Mouse (Mus musculus): Measurements from ENCODE around the gene Bcl2l2. TPM values are rescaled to one million over a fixed set of nuclear protein-coding genes. Genes with fewer than 3 reads are reported as not detected.
A peak's percentile ranks its signal among the peaks of the same experiment; 100 is the strongest.

Bcl2l2 gene
- polyA plus RNA-seq, 1 experiment from 2014 or later, result 13.5 TPM

DNA sequence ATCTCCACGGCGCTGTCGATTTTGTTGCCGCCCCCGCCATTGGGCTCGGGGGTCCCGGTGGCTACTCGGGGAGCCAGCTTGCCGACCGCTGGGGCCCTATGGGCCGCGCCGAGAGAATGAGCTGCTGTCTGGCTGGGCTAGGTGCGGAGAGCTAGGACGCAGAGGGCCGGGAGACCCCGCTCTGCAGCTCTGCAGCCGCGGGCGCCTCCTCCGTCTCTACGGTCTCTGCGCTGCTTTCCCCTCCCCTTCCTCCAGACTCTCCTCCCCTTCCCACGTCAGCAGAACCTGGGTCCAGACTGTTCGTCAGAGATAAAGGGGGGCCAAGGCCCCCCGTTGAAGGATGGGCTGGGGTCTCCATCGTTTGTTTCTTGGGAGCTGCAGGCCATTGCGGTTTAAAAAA lies 29.7 kb downstream of the Bcl2l2 start, which contains the start of gene Slc22a17:
TSS of gene Slc22a17 (minus strand) at position 247 of the 400 bp plus-strand sequence.
- H3K36me3 ChIP-seq (ENCODE audit: inconsistent target), result no peaks in the 10 kb centered on the region
- H3K4me3 ChIP-seq (ENCODE audit: inconsistent target), result peak within 1 kb of the TSS; percentile 1; the same call in 1 of the 2 replicates
- no peak within 1 kb of the TSS for H3K27ac ChIP-seq
- under 1% methylated on average over 28 of the region's 28 CpGs for WGBS (ENCODE audit: missing documents)
- no peaks in the 10 kb centered on the region for H3K79me2 ChIP-seq (ENCODE audit: inconsistent target)

DNA sequence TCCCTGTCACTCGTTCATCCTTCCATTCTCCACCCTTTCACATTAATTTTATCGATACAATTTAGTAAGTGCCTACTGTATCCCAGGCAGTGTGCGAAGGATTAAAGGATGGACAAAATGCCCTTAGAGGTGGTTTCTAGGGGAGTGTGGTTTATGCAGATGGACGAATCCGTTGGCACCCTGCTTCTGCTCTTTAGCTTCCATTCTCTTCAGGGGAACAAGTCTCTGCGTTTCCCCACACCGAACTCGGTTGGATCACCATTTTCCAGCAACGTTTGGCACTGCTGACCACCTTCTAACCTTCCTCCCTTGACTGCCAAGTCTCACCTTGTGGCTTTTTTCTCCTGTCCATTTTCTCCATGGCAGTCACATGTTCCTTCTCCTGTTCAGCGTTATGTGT lies 30.2 kb downstream of the Bcl2l2 start:
- no peaks in the 10 kb centered on the region for H3K36me3 ChIP-seq (ENCODE audit: inconsistent target)
- H3K79me2 ChIP-seq (ENCODE audit: inconsistent target), result no peaks in the 10 kb centered on the region
- 27% methylated on average over 10 of the region's 10 CpGs for WGBS (ENCODE audit: missing documents)
- no peak overlapping the region for H3K27ac ChIP-seq
- H3K4me3 ChIP-seq (ENCODE audit: inconsistent target), result peak overlapping the region; percentile 1; the same call in 1 of the 2 replicates

DNA sequence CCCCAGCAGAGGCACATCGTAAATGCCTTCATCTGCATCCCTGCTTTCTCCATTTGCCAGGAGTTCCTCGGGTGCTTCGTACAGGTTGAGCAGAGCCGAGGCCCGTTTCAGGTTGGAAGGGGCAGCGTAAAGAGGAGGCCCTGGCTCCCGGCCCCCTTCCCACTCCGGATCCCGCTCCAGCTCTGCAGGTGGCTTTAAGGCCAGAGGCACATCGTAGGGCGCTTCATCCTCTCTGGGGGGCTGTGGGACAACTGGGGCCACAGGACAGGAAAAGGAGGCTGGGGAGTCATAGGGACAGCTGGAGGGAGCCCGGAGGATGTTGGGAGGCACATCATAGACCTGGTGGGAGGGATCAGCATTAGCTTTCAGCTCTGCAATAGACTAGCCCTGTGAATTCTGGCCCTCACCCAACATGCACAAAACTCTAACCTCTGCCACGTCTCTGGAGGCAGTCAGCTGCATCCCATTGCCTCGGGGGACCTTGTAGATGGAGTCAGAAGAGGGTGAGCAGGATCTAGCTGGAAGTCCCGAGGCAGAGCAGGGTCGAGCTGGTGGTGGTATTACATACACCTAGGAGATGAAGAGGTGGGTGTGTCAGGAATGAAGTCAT lies 37.0 kb downstream of the Bcl2l2 start:
- Histone ChIP-seq H3K36me3 (ENCODE audit: inconsistent target) (no peaks in the 10 kb centered on the region), H3K27ac (no peak overlapping the region), H3K4me3 (ENCODE audit: inconsistent target) (no peak overlapping the region), H3K79me2 (ENCODE audit: inconsistent target) (no peaks in the 10 kb centered on the region)
- 95% methylated on average over 15 of the region's 16 CpGs for WGBS (ENCODE audit: missing documents)

DNA sequence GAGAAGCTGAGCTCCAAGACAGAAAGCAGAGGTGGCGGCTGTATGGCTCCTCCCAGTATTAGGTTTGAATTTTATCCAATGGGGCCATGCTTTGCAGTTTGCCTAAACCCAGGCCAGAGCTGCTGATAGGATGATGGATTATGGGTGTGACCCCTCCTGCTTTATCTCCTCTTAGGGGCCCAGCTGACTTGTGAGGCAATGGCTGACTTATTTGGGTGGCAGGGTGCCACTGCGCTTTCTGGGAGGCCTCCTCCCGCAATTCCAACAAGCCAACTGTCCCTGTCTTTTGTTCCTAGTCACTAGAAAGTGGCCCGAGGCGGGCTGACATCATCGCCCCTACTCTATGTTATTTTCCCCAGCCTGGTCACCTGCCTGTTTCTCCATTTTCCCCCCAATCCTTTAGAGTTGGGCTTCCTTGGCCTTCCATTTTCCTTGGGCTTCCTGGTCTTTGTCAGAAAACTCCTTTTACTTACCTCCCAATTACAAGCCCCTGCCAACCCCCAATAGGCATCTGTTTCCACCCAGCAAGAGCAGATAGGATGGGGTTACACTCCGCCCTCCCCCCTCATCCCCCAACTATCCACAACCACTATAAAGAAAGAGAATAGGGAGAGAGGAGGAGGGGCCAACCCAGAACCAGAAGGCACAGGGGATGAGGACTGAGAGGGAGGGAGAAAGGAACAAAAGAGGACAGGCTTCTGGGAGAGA lies 41.6 kb downstream of the Bcl2l2 start:
- Histone ChIP-seq H3K36me3 (ENCODE audit: inconsistent target) (no peaks in the 10 kb centered on the region), H3K27ac (no peak overlapping the region), H3K79me2 (ENCODE audit: inconsistent target) (no peaks in the 10 kb centered on the region), H3K4me3 (ENCODE audit: inconsistent target) (no peak overlapping the region)
- 92% methylated on average over 5 of the region's 7 CpGs for WGBS (ENCODE audit: missing documents)

DNA sequence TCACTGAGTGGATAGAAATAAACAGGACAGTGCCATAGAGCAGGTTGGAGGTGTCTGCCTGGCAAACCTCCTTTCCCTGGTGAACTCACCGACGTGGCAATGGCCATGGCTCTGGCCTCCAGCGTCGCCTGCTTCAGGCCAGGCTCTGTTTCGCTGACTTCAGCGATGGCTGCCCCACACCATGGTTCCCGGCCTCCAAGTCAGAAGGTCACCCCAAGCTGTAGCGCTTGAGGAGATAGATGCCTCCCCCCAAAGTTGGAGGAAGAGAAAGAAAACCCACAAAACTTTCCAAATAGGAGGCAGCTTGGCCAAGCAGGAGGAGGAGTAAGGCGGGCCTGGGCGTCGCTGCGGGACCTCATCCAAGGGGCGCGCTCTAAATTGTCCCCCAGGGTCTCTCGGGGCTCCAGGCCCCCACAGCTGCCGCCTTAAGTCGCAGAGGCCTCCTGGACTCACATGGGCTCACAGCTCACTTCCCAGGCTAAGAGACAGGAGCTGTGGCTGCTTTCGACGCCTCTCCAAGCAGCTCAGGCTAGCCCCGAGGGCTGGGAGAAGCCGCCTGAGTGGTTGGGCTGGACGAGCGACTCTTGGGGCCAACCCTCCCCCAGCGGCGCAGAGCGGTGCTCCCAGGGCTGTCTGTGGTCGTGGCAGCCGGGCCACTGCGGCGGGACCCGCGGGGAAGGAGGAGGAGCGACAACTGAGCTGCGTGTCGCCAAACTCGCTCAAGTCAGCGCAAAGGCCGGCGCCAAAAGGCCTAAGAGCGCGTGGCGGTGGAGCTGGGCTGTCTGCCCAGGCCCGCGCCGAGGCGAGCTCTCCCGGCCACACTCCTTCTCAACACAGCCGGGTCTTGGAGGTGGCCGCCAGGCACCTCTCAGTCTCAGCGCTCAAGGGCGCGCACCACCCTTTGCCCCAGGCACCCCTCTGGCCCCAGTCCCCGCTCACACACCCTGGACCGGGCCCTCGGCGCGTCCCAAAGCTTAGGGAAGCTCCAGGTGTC lies 42.5 kb downstream of the Bcl2l2 start, which contains the start of gene Efs:
TSS of gene Efs (minus strand) at position 778 of the 994 bp plus-strand sequence.
- no peak within 1 kb of the TSS for H3K4me3 ChIP-seq (ENCODE audit: inconsistent target)

DNA sequence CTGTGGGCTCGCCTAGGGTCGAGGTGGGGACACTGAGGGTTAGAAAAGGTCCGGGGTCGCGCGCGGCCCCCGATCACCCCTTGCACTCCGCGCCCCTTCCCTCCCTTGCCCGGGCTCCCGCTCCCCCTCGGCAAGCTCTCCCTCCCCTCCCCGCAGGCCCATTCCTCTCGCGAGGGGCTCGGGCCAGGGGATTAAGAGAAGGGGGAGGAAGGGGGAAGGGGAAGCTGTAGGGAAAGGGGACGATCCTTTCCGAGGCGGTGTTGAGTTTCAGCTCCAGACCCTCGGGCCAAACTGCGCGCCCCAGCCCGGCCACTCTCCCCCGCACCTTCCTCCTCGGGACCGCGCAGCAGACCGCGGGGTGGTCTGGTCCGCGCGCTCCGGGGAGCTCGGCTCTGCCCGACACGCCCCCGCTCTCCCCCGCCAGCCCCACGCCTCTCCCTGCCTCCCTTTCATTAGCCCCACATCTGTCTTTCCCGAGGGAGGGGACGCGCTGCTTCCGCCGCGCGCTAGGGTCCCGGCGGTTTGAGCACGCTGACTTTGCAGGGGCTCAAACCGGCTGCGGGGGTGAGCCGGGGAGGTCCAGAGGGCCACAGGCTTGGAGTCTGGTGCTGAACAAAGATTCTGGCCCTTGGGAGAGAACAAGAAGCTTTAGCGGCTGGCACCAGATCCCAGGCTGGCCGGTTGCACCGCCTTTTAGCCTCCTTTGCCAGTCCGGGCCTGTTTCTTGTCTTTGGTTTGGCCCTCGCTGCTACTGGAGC lies 43.4 kb downstream of the Bcl2l2 start:
- Histone ChIP-seq H3K4me3 (ENCODE audit: inconsistent target) (no peak overlapping the region), H3K36me3 (ENCODE audit: inconsistent target) (no peaks in the 10 kb centered on the region), H3K27ac (no peak overlapping the region), H3K79me2 (ENCODE audit: inconsistent target) (no peaks in the 10 kb centered on the region)
- 4% methylated on average over 57 of the region's 58 CpGs for WGBS (ENCODE audit: missing documents)

More for the DNA sequence above, 42.5 kb downstream of the Bcl2l2 start, which contains the start of gene Efs:
- Histone ChIP-seq H3K36me3 (ENCODE audit: inconsistent target) (no peaks in the 10 kb centered on the region), H3K79me2 (ENCODE audit: inconsistent target) (no peaks in the 10 kb centered on the region), H3K27ac (no peak within 1 kb of the TSS)
- WGBS (ENCODE audit: missing documents), result 17% methylated on average over 51 of the region's 57 CpGs

DNA sequence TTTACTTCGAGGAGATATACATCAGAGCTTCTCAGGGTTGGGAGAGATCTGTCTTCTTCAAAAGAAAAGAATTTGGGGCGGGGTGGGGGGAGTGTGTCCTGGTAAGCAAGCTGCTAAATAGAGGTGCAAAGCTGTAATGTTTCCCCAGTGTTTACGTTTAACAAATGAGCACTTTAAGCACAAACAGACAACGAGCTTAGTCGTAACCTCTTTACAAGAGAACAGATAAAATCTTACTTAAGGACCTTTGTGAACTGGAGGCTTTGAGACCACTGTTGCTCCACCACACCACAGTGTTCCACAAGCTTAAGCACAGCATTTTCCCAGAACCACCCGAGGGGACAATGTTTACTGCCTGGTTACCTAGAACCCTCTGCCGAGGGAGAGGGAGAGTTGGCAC lies 44.1 kb downstream of the Bcl2l2 start:
- 53% methylated on average over 7 of the region's 7 CpGs for WGBS (ENCODE audit: missing documents)
- Histone ChIP-seq H3K27ac (no peak overlapping the region), H3K79me2 (ENCODE audit: inconsistent target) (no peaks in the 10 kb centered on the region), H3K4me3 (ENCODE audit: inconsistent target) (no peak overlapping the region), H3K36me3 (ENCODE audit: inconsistent target) (no peaks in the 10 kb centered on the region)

DNA sequence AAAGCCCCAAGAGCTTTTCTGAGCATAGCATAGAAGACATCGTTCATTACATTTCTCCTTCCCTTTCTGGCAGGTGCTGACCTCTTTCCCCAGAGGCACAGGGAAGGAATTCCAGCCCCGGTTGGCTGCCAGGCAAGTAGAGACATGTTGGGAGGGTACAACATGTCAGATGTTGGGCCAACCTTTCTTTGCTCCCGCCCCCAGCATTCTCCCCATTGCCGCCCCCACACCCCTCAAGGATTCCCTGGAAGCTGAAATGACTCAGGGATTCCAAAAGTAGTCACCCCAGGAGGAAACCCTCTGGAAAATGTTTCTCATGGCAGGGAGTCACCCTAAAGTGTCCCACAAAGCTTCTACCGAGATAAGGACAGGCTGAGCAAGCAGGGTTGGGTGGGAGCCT lies 46.6 kb downstream of the Bcl2l2 start:
- Histone ChIP-seq H3K4me3 (ENCODE audit: inconsistent target) (no peak overlapping the region), H3K36me3 (ENCODE audit: inconsistent target) (no peaks in the 10 kb centered on the region), H3K79me2 (ENCODE audit: inconsistent target) (no peaks in the 10 kb centered on the region), H3K27ac (no peak overlapping the region)
- 88% methylated on average over 5 of the region's 5 CpGs for WGBS (ENCODE audit: missing documents)

DNA sequence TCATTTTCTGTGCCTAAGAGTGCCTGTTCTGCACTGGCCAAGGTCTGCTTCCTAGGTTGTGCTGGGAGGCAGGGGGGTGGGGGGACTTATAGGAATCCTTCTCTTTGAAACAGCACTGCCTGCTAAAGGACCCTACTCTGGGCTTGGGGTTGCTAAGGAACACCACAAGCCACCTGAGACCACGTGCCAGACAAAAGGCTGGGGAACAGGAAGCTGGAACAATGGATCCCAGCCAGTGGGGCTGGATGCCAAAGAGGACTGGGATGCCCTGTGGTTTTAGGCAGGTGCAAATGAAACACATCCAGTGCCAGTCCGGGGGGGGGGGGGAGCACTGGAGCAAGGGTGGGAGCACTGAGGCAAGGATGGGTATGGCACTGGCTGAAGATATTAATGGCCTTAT lies 47.3 kb downstream of the Bcl2l2 start:
- Histone ChIP-seq H3K79me2 (ENCODE audit: inconsistent target) (no peaks in the 10 kb centered on the region), H3K36me3 (ENCODE audit: inconsistent target) (no peaks in the 10 kb centered on the region), H3K27ac (no peak overlapping the region), H3K4me3 (ENCODE audit: inconsistent target) (no peak overlapping the region)
- 21% methylated on average over 1 of the region's 2 CpGs for WGBS (ENCODE audit: missing documents)

DNA sequence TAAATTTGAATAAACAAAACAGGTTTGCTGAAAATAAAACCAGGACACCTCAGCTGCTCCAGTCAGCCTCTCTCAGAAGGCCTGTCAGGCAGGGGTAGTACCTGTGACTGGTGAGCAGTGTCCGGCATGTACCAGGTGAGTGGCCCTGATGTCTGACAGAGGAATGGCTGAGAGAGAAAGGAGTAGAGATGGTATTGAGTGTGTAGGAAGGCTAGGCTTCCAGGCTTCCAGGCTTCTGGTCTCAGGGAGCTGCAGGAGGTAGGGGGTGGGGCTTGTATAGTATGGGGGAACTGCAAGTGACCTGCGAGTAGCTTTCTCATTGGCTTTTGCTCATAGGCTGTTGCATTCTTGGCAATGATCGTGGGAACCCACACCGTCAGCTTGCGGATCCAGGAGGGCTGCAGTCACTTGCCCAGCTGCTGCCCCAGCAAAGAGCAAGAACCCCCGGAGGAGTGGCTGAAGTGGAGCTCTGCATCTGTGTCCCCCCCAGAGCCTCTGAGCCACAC lies 49.5 kb downstream of the Bcl2l2 start, which contains the start of gene Il25:
TSS of gene Il25 (plus strand) at position 51 of the 506 bp plus-strand sequence.
- Histone ChIP-seq H3K36me3 (ENCODE audit: inconsistent target) (no peaks in the 10 kb centered on the region), H3K27ac (no peak within 1 kb of the TSS), H3K79me2 (ENCODE audit: inconsistent target) (no peaks in the 10 kb centered on the region), H3K4me3 (ENCODE audit: inconsistent target) (no peak within 1 kb of the TSS)
- 71% methylated on average over 6 of the region's 6 CpGs for WGBS (ENCODE audit: missing documents)

DNA sequence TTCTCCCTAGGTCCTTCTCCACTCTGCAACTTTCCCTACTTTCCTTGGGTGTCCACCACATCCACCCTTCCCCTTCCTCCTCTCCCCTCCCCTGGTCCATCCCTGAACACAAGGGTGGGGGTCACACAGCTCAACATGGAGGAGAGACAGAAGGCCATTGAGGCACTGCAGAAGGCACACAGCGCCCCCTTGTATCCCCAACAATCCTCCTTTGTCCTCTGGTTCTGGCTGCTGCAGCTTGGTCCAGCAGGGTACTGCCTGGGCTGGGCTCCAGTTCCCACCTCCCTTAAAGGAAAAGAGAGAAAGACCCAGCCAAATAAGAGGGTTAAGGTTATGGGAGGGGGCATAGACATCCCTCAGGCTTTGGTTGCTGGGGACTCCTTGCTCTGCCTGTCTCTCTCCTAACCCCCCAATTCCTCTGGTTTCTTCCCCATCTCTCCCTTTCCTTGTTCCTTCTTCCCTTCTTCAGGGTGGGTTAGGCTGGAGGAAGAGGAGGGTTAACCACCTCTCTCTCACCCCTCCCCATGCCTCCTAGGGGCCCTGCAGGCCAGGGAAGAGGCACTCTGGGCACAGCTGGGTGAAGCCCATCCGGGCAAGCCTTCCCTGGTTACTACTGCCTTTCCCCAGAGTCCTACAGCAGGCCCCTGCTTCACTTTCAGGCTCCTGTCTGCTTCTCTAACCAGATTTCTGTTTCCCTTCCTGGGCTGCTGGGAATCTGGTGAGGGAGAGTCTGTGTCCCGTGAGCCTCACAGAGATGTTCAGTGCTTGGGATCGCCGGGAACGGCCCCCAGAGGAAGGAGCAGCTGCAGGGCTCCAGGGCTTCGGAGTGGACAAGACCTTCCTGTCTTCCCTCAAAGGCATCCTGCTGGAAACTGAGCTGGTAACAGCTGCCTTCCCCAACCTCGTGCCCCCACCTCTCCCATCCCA lies 53.0 kb downstream of the Bcl2l2 start, which contains the start of gene Cmtm5:
TSS of gene Cmtm5 (plus strand) at position 358 of the 927 bp plus-strand sequence.
- Histone ChIP-seq H3K4me3 (ENCODE audit: inconsistent target) (no peak within 1 kb of the TSS), H3K27ac (no peak within 1 kb of the TSS), H3K36me3 (ENCODE audit: inconsistent target) (no peaks in the 10 kb centered on the region), H3K79me2 (ENCODE audit: inconsistent target) (no peaks in the 10 kb centered on the region)
- 45% methylated on average over 8 of the region's 8 CpGs for WGBS (ENCODE audit: missing documents)

DNA sequence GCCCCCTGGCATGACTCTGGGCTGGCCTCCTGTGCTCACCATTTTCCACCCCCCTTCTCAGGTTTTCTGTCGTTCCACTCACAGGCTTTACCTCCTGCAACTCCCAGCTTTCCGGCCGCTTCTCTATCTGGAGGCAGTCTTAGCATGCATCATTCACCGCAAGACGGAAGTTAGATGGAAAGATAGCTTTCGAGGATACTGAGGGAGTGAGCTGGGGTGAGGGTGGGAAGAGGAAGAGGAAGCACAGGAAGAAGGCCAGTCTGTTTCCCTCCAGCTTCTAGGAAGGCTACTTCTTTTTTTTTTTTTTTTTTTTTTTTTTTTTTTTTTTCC lies 53.6 kb downstream of the Bcl2l2 start:
- no peak overlapping the region for H3K27ac ChIP-seq
- 17% methylated on average over 6 of the region's 6 CpGs for WGBS (ENCODE audit: missing documents)
- H3K4me3 ChIP-seq (ENCODE audit: inconsistent target), result no peak overlapping the region
- H3K79me2 ChIP-seq (ENCODE audit: inconsistent target), result no peaks in the 10 kb centered on the region
- no peaks in the 10 kb centered on the region for H3K36me3 ChIP-seq (ENCODE audit: inconsistent target)
